11 mouse cellular contexts compared by ENCODE assay signal in genomic region chr3:135534103-135534502, GRCm38 (mm10). TPM values are rescaled to one million over a fixed set of nuclear protein-coding genes. Genes with fewer than 3 reads are reported as not detected.
A peak's percentile ranks its signal among the peaks of the same experiment; 100 is the strongest.
DNase-seq lines count a peak whose midpoint lies in the region; ATAC-seq and TF ChIP-seq lines count a peak whose summit lies in the region.
"Had no signal": no experiment of that assay in that cellular context is flagged by ENCODE, and none has a peak within 500 bp of the region (broad histone marks: within the 10 kb centered on the region; RNA-seq: fewer than 3 reads in every experiment).

No protein-coding gene starts in this region.

- H3K9me3 ChIP-seq in heart, embryonic 16.5 days (replicated peaks; ENCODE audit: control insufficient read depth, low read length) = no peaks in the 10 kb centered on the region
- no peaks in the 10 kb centered on the region for H3K9me3 ChIP-seq in heart, embryonic 12.5 days (replicated peaks)
- H3K9me3 ChIP-seq in ES-Bruce4 (replicated peaks; ENCODE audit: control insufficient read depth, insufficient read depth, low read length, poor library complexity, severe bottlenecking) = no peaks in the 10 kb centered on the region
- no peaks in the 10 kb centered on the region for H3K9me3 ChIP-seq in liver, embryonic 16.5 days (replicated peaks; ENCODE audit: control insufficient read depth, low read length)
- H3K9me3 ChIP-seq in forebrain, embryonic 16.5 days (ENCODE audit: control insufficient read depth, low read length) = no peaks in the 10 kb centered on the region
- H3K9me3 ChIP-seq: forebrain, embryonic 10.5 days; heart, embryonic 13.5 days; midbrain, embryonic 13.5 days had no signal

- no peaks in the 10 kb centered on the region for H3K27me3 ChIP-seq in heart, embryonic 16.5 days (ENCODE audit: control insufficient read depth, insufficient read depth, low read length)
- H3K27me3 ChIP-seq in heart, embryonic 12.5 days (replicated peaks) = no peaks in the 10 kb centered on the region
- no peaks in the 10 kb centered on the region for H3K27me3 ChIP-seq in ES-Bruce4 (ENCODE audit: control insufficient read depth, insufficient read depth, low read length, poor library complexity, severe bottlenecking)
- no peaks in the 10 kb centered on the region for H3K27me3 ChIP-seq in liver, embryonic 16.5 days (ENCODE audit: control insufficient read depth, insufficient read depth, low read depth, low read length)
- no peaks in the 10 kb centered on the region for H3K27me3 ChIP-seq in forebrain, embryonic 16.5 days (replicated peaks; ENCODE audit: control insufficient read depth, insufficient read depth, low read length)
- H3K27me3 ChIP-seq: heart, embryonic 13.5 days; midbrain, embryonic 13.5 days had no signal

- no peak for TF ChIP-seq POLR2A in ES-Bruce4 (IDR thresholded peaks at IDR 0.05; ENCODE audit: insufficient read depth, low read length)

- H3K4me3 ChIP-seq in heart, embryonic 16.5 days (ENCODE audit: low read length) = no peak overlapping the region
- no peak overlapping the region for H3K4me3 ChIP-seq in heart, embryonic 12.5 days
- H3K4me3 ChIP-seq in ES-Bruce4 (ENCODE audit: low read depth, low read length) = no peak overlapping the region
- no peak overlapping the region for H3K4me3 ChIP-seq in liver, embryonic 16.5 days (ENCODE audit: low read depth, low read length)
- H3K4me3 ChIP-seq in forebrain, embryonic 16.5 days (replicated peaks; ENCODE audit: low read length) = no peak overlapping the region
- H3K4me3 ChIP-seq: forebrain, embryonic 10.5 days; heart, embryonic 13.5 days; midbrain, embryonic 13.5 days had no signal

- no peaks in the 10 kb centered on the region for H3K4me1 ChIP-seq in heart, embryonic 16.5 days (ENCODE audit: control insufficient read depth, insufficient read depth, low read length)
- H3K4me1 ChIP-seq in heart, embryonic 12.5 days (replicated peaks) = peaks cover 4% of the 10 kb centered on the region; the same call in 1 of the 2 replicates
- peaks cover 4% of the 10 kb centered on the region for H3K4me1 ChIP-seq in ES-Bruce4 (ENCODE audit: control insufficient read depth, insufficient read depth, low read length)
- H3K4me1 ChIP-seq in liver, embryonic 16.5 days (ENCODE audit: control insufficient read depth, low read depth, low read length) = no peaks in the 10 kb centered on the region
- no peaks in the 10 kb centered on the region for H3K4me1 ChIP-seq in forebrain, embryonic 16.5 days (replicated peaks; ENCODE audit: control insufficient read depth, insufficient read depth, low read length)
- H3K4me1 ChIP-seq: forebrain, embryonic 10.5 days; heart, embryonic 13.5 days; midbrain, embryonic 13.5 days had no signal

- TF ChIP-seq EP300 in ES-Bruce4 (IDR thresholded peaks at IDR 0.05; ENCODE audit: insufficient read depth, low read depth, low read length) = no peak

- no peak overlapping the region for H3K27ac ChIP-seq in heart, embryonic 16.5 days (ENCODE audit: low read length)
- H3K27ac ChIP-seq in heart, embryonic 12.5 days (ENCODE audit: poor library complexity, severe bottlenecking) = no peak overlapping the region
- H3K27ac ChIP-seq in ES-Bruce4 (ENCODE audit: insufficient read depth, low read length) = peak overlapping the region; percentile 78
- H3K27ac ChIP-seq in liver, embryonic 16.5 days (ENCODE audit: low read length) = no peak overlapping the region
- no peak overlapping the region for H3K27ac ChIP-seq in forebrain, embryonic 16.5 days (ENCODE audit: low read length)
- H3K27ac ChIP-seq: forebrain, embryonic 10.5 days; heart, embryonic 13.5 days; midbrain, embryonic 13.5 days had no signal

- peak; percentile 33 for DNase-seq in adipocyte (ENCODE audit: low spot score)
- DNase-seq in gastrocnemius, adult 18-20 months (ENCODE audit: low spot score) = no peak
- no peak for DNase-seq in frontal cortex, postnatal 10 days (ENCODE audit: low spot score in 2 of 2)

- WGBS in heart, embryonic 16.5 days = 47% methylated on average over 4 of the region's 5 CpGs
- 57% methylated on average over 4 of the region's 5 CpGs for WGBS in heart, embryonic 12.5 days
- 48% methylated on average over 4 of the region's 5 CpGs for WGBS in liver, embryonic 16.5 days (ENCODE audit: insufficient replicate concordance)
- 81% methylated on average over 4 of the region's 5 CpGs for WGBS in forebrain, embryonic 16.5 days

- no peak for TF ChIP-seq CTCF in ES-Bruce4 (IDR thresholded peaks at IDR 0.05; ENCODE audit: low read depth, low read length)

- no peak overlapping the region for H3K4me2 ChIP-seq in heart, embryonic 16.5 days (ENCODE audit: low read depth, low read length)
- no peak overlapping the region for H3K4me2 ChIP-seq in heart, embryonic 12.5 days
- H3K4me2 ChIP-seq in liver, embryonic 16.5 days (ENCODE audit: low read depth, low read length) = no peak overlapping the region
- no peak overlapping the region for H3K4me2 ChIP-seq in forebrain, embryonic 16.5 days (ENCODE audit: low read length)
- H3K4me2 ChIP-seq: heart, embryonic 13.5 days; midbrain, embryonic 13.5 days had no signal

- ATAC-seq in heart, embryonic 16.5 days (replicated peaks; ENCODE audit: extremely low read depth, insufficient read depth, low FRiP score) = peak; percentile 82
- no peak for ATAC-seq in heart, embryonic 12.5 days (ENCODE audit: insufficient number of reproducible peaks, low FRiP score)
- peak; percentile 39; the same call in 1 of the 2 replicates for ATAC-seq in liver, embryonic 16.5 days (ENCODE audit: low read depth)
- ATAC-seq in forebrain, embryonic 16.5 days = no peak
- ATAC-seq: midbrain, embryonic 13.5 days had no signal

- H3K36me3 ChIP-seq in heart, embryonic 16.5 days (ENCODE audit: control insufficient read depth, insufficient read depth) = peaks cover 3% of the 10 kb centered on the region; the same call in 1 of the 2 replicates
- H3K36me3 ChIP-seq in heart, embryonic 12.5 days = peaks cover 13% of the 10 kb centered on the region
- H3K36me3 ChIP-seq in ES-Bruce4 (ENCODE audit: control insufficient read depth, insufficient read depth, low read length, poor library complexity, severe bottlenecking) = no peaks in the 10 kb centered on the region
- no peaks in the 10 kb centered on the region for H3K36me3 ChIP-seq in liver, embryonic 16.5 days (ENCODE audit: control insufficient read depth, insufficient read depth)
- no peaks in the 10 kb centered on the region for H3K36me3 ChIP-seq in forebrain, embryonic 16.5 days (ENCODE audit: control insufficient read depth, insufficient read depth)
- H3K36me3 ChIP-seq: forebrain, embryonic 10.5 days; midbrain, embryonic 13.5 days had no signal

- no peak overlapping the region for H3K9ac ChIP-seq in heart, embryonic 16.5 days (ENCODE audit: low read length)
- H3K9ac ChIP-seq in heart, embryonic 12.5 days = no peak overlapping the region
- H3K9ac ChIP-seq in ES-Bruce4 (ENCODE audit: low read depth, poor library complexity, severe bottlenecking) = no peak overlapping the region
- no peak overlapping the region for H3K9ac ChIP-seq in liver, embryonic 16.5 days (ENCODE audit: low read depth, low read length)
- no peak overlapping the region for H3K9ac ChIP-seq in forebrain, embryonic 16.5 days (replicated peaks; ENCODE audit: low read depth, low read length)
- H3K9ac ChIP-seq: heart, embryonic 13.5 days; midbrain, embryonic 13.5 days had no signal

RNA-seq across cellular contexts. Expression of gene Manba, which starts 48.7 kb away (rescaled TPM):
- 37.0 and 38.3 TPM in 2 replicates for polyA plus RNA-seq in heart, embryonic 16.5 days (2015; fragmentation: Nextera tagmentation; extraction: Ambion mirVana)
- 42.2 and 43.7 TPM in 2 replicates for polyA plus RNA-seq in heart, embryonic 12.5 days (2016; fragmentation: Nextera tagmentation; extraction: Ambion mirVana)
- polyA plus RNA-seq in ES-Bruce4 (2011; ENCODE audit: insufficient read depth, insufficient read length, low read depth, missing spikeins) = 114 and 122 TPM in 2 replicates
- polyA plus RNA-seq in liver, embryonic 16.5 days (2015; fragmentation: Nextera tagmentation; extraction: Ambion mirVana) = 6.6 and 7.2 TPM in 2 replicates
- 4.3 and 4.6 TPM in 2 replicates for polyA plus RNA-seq in forebrain, embryonic 16.5 days (2015; fragmentation: Nextera tagmentation; extraction: Ambion mirVana)
- 1 to 10 TPM; 3.1 to 4.5 TPM for total RNA-seq in gastrocnemius, adult 18-20 months (2021)

Comparison
In these comparisons a context has a peak if more than half of its experiments do, and no peak if none do; other contexts are left out.
1. ATAC-seq: peak in heart, embryonic 16.5 days (single experiment) and liver, embryonic 16.5 days (single experiment); none in heart, embryonic 12.5 days (single experiment) and forebrain, embryonic 16.5 days (single experiment).